Mouse (Mus musculus) frontal cortex, postnatal 14 days (tissue): ENCODE measurements at regions not wholly inside any gene's neighbourhood (a gene's known extent, or its start where the extent isn't known, plus 50 kb on each side); places are given as distances from the start of the nearest gene placed in this dataset.

Source experiments
- DNase-seq, 2 experiments: peaks; one replicate each; pipeline ENCODE4 v3.0.0; 2022; ENCODE audit warnings: low spot score in 2 of 2

- DNase-seq: no peak
Observed at GRCm38 (mm10) chr2:105454353-105454752, 55.2 kb upstream of the Rcn1 start.

DNA sequence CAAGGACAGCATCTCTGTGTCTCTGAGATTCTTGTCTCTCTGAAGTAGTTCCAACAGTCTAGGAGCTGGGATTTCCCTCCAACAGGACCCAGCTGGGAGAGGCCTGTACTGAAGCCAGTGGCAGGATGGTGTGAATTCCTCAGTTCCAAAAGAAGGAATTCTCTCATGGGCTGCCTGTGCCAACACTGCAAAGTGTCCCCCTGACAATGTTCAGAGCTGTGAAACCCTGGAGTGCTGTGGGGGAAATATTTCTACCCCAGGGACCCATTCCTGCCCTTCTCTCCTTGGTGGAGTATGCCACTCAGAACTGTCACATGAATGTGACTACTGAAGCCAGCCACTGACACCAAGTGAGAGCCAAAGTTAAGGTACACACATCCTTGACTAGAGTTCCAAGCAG, 55.7 kb upstream of the Rcn1 start:
- no peak for DNase-seq

DNA sequence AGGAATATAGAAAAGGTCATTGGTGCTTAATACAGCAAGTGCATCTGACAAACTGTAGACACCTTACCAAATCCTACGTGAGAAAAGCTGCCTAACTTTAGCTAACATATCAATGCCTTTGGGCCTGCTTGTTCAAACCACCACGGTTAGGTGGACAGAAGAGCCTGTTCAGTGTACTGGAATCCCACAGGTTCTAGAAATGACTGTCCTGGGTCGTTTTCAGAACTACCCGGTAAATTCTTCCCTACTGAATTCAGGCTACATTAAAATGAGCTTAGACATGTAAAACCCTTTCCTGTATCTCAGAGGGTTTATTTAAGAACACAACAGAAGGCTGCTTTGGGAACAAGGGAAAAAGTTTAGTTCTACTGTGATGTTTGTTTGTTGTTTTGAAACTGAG, 59.5 kb upstream of the Rcn1 start:
- no peak for DNase-seq

GRCm38 (mm10) chr2:105459512-105459911, 60.4 kb upstream of the Rcn1 start:
- DNase-seq: no peak

DNA sequence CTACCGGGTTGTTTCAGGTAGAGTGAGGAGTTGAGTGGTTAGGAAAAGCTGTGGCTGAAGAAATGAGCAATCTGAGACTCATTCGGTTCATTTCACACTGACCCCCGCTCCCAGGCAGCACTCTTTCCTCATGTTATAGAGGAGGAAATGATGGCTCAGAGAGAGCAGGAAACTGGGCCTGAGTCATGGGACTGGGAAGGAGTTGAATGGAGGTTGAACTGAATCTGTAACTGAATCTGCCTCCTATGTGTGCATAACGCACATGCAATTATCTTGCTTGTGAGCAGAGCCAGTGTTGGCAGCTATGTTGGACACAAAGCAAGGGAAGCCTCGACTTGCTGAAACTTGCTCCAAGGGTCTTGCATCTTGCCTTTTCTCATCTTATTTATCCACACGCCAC, 66.5 kb upstream of the Rcn1 start:
- DNase-seq: no peak

DNA sequence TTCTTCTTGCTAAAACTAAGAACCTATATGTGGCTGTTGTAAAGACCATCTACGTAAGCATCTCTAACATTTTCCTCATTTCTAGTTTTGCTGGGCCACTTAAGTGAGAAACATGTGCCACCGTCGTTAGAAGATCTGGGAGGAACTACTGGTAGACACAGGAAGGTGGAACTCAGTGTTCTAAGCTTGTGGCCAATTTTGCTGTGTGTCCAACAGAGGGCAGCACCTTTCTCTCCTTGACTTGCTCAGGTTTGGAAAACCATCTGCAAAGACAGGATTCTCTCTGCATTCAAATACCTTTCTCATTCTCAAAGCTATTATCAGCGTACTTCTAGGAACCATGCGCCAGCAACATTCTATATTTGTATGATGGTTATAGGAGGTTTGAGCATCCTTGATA, 69.8 kb upstream of the Rcn1 start:
- peak; percentile 17 to 42 for DNase-seq

- DNase-seq: no peak
Observed at GRCm38 (mm10) chr2:105476028-105476677, 77.0 kb upstream of the Rcn1 start.

GRCm38 (mm10) chr2:105481990-105482592, 83.0 kb upstream of the Rcn1 start:
- DNase-seq: no peak

DNA sequence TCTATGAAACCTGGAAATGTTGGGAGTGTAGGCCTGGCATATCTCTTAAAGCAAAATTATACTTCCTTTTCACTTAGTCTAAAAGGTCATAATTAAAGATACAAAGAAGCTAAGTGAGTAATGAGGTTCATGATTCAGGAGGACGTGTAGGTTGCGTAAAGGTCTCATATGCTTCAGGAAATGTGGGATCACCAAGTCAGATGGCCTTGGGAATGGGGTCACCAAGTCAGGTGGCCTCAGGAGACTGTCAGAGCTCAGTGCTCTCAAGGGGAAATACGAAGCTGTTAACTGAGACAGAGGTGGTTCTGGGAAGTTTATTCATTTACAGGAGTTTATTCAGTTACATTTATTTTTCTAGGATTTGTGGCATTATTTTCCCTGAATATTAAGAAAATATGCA, 85.4 kb upstream of the Rcn1 start:
- DNase-seq: no peak

GRCm38 (mm10) chr2:105485286-105485685, 86.2 kb upstream of the Rcn1 start:
- DNase-seq: no peak

- no peak for DNase-seq
Observed at GRCm38 (mm10) chr2:105495796-105496195, 96.7 kb upstream of the Rcn1 start.

- DNase-seq: no peak
Observed at GRCm38 (mm10) chr2:105504197-105504596, 105.1 kb upstream of the Rcn1 start.

- no peak for DNase-seq
Observed at GRCm38 (mm10) chr2:105505554-105505953, 106.4 kb upstream of the Rcn1 start.

DNA sequence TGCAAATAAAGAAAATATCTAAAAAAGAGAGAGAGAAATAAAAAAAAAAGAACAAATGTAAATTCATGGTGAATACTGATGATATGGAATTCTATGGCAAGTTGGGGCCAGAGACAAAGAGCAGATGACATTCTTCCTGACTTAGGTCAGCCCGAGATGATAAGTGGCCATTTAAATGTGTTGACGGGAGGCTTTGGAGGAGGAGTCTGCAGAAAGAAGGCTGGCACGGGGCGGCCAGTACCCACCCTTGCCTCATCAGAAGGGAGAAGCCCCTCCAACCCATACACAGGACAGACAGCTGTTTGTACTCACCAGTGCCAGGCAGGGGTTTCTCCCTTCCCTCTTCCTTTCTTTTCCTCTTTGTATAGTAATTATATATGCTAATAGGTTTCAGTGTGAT, 108.0 kb upstream of the Rcn1 start:
- DNase-seq: no peak

DNA sequence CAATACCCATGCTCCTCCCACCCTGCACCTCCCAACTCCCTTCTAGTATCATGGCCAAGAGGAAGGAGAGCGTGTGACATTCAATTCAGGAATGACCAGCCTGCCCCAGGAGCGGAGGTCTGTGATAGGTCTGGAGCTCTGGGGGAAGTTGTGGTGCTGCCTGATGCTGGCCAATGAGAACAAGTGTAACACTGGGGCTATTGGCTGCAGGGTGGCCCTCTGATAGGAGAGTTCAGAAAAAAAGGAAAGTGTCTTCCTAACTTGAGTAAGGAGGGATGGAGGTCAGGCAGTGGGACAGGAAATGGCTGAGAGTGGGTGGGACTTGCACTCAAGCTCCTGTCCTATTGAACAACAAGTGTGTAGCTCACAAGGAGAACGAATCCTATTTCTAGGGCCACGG, 111.7 kb upstream of the Rcn1 start:
- DNase-seq: no peak

- no peak for DNase-seq
Observed at GRCm38 (mm10) chr2:105511690-105512089, 112.6 kb upstream of the Rcn1 start.

DNA sequence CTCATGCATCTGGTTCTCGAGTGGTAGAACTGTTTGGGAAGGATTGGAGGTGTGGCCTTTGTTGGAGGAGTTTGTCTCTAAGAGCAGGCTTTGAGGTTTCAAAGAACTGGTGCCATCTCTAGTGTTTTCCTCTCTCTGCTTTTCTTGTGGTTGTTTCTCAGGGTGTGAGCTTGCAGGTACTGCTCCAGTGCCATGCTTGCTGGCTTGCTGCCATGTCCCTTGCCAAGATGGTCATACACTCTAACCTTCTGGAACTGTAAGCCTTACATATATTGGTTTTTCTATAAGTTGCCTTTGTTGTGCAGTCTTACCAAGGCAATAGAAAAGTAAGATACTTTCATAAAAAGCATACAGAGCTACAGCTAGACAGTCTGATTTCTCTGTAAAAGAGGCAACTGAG, 115.1 kb upstream of the Rcn1 start:
- no peak for DNase-seq

DNA sequence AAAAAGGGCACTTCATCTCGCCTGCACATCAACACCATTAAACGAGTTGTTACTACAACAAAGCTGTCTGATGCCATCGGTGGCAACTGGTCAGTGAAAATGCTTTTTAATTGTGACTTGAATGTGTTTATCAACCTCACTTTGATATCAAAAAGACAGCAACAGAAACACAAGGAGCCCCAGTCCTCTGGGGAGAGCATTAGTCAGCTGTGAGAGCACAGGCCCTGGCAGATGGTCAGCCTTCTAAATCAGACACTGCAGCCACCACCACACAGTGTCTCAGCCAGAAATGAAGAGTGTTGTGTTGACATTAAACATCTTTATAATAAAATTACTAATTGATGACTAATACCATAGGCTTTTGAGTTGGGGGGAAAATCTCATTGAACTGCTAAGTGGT, 115.8 kb upstream of the Rcn1 start:
- no peak for DNase-seq

DNA sequence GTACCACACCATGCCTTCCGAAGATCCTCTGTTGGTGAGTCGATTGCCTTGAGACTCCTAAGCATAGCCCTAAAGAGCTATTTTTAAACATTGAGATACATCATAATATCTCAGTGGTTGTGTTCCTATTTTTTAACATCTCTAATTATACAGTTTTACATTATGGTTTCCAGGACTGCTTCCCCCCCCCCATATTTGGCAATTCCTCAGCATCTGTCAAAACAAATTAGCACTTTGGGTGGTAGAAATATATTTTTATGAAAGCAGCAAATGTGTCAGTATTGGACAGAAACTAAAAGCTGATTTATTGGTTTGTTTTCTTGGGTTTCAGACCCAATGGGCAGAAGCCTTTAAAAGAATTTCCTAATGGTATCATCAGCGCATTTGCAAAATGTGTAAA, 116.2 kb upstream of the Rcn1 start:
- DNase-seq: no peak

GRCm38 (mm10) chr2:105516267-105517133, 117.4 kb upstream of the Rcn1 start:
- DNase-seq: no peak

- DNase-seq: no peak
Observed at GRCm38 (mm10) chr2:105521841-105522240, 122.7 kb upstream of the Rcn1 start.

DNA sequence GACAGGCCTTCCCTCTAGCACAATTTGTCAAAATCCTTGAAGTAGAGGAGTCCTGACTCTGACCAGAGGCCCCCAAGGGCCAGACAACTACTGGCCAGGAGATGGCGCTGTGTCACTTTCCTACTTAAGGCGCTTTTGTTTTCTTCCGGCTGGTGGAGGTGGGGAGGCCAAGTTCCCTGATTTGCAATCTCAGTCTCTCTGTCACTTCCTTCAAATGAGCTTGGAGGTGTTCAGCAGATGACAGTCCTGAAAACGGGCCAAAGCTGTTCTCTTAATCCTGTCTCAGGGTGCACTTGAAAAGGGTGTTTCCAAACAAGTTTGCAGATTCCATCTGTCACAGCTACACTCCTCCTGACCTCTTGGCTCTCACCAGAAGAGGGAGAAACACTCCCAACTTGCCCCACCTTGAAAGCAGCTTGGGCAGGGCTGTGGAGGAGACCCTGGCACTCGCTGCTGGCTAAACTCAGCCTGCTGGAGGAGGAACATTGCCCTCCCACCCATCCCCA, 124.2 kb upstream of the Rcn1 start:
- DNase-seq: peak; percentile 9 to 18

DNA sequence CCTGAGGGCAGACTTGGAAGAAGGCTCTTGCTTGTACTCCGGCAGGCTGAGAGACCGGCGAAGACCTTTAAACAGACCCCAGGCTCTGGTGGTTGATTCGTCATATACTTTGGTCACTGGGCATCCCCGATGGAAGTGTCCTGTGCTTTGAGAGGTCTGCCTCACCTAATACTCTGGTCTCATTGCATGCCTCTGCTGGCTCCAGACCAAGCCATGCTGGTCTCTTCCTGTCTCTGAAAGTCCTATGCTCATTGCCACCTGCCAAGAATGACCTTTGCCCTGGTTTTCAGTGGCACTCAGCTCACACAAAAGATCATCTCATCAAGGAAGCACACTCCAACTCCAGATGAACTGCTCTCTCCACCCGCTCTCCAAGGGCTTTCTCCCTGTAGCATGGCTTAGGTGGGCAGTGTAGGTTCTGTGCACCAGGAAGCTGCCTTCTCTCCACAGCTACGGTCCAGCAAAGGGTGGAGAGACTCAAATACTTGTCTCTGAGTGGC, 126.0 kb upstream of the Rcn1 start:
- no peak for DNase-seq
